Mouse (Mus musculus): Measurements from ENCODE around the gene Gm11077. TPM values are rescaled to one million over a fixed set of nuclear protein-coding genes. Genes with fewer than 3 reads are reported as not detected.

Gm11077 gene
- total RNA-seq (2021), result not detected
- long read RNA-seq, experiment 1, result 0 reads
- long read RNA-seq, experiment 2, result 0 reads

GRCm38 (mm10) chr6:140729272-140729671 lies at the start of gene Gm11077:
Gene Gm11077 (plus strand): TSS chr6:140729284.
- no peak for DNase-seq (ENCODE audit: low spot score in 2 of 2)

- DNase-seq (ENCODE audit: low spot score in 2 of 2), result no peak
Observed at GRCm38 (mm10) chr6:140680713-140681112, 48.4 kb upstream of the Gm11077 start.

DNA sequence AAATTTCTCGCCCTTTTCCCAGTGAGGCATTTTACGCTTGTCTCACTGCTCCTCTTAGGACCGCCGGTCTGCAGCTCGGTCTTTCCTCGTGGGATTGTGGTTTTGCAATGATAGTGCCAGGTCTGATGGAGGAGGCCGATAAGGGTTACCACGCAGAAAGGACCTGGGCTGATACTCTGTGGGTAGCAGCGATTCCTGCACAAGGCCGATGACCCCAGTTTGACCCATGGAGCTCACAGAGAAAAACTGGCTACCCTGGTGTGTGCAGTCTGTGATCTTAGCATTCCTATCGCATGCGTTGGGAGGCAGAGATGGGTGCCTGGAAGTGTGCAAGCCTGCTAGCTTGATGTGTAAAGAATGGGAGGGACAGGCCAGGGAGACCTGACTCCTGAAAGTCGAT lies 46.3 kb upstream of the Gm11077 start:
- no peak for DNase-seq (ENCODE audit: low spot score in 2 of 2)

- no peak for DNase-seq (ENCODE audit: low spot score in 2 of 2)
Observed at GRCm38 (mm10) chr6:140684403-140684802, 44.7 kb upstream of the Gm11077 start.

GRCm38 (mm10) chr6:140689617-140690404 lies 39.3 kb upstream of the Gm11077 start:
- no peak for DNase-seq (ENCODE audit: low spot score in 2 of 2)

- DNase-seq (ENCODE audit: low spot score in 2 of 2), result no peak
Observed at GRCm38 (mm10) chr6:140692160-140692559, 36.9 kb upstream of the Gm11077 start.

DNA sequence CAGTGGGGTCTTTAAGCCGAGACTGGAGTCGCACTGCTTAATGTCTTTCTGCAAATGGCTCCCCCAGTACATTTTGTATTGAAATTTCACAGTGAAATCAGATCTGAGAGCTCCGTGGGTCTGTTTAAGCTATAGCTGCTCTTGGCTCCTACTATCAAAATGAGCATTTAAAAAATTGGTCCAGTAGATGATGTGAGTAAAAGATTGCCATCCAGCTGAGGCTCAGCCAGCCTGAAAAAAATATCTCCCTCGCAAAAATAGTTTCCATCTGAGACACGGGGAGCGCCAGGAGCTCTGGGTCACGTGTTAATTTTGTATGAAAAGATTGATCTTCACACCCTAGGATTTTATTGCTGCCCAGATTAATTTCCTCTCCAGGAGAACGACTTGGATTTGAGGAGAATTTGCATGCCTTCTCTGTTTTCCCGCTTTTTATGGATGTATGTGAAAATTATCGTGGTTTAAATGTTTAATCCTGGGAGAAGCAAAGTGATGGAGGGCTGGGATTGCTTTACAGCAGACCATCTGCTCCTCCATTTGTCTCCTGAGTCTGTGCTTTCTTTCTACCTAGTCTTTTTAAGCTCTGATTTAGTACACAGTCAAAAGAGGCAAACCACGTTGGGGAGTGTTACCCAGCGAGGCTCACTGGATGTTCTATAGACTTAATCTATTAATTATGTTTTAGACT lies 32.7 kb upstream of the Gm11077 start:
- peak in 1 of 2 experiments; percentile 49 for DNase-seq (ENCODE audit: low spot score in 2 of 2)

DNA sequence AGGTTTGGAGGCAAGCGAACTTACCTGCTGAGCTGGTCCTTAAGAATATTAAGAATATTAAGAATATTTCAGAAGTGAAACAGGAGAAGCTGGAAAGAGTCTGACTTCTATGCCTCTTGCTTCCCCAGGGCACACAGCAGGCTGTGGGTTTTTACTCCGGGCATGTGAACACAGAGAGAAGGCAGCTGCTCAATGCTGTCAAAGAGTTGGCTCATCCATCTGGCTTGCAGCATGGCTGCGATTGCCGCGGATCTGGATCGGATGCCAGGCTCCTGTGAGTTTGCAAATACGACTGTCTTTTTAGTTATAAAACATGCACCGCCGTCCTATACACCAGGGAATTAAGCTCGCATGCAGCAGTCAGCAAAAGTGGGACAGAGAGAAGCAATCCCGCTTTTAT lies 31.1 kb upstream of the Gm11077 start:
- DNase-seq (ENCODE audit: low spot score in 2 of 2), result peak; percentile 73 to 90

GRCm38 (mm10) chr6:140698596-140698995 lies 30.5 kb upstream of the Gm11077 start:
- no peak for DNase-seq (ENCODE audit: low spot score in 2 of 2)

GRCm38 (mm10) chr6:140701259-140701658 lies 27.8 kb upstream of the Gm11077 start:
- no peak for DNase-seq (ENCODE audit: low spot score in 2 of 2)

DNA sequence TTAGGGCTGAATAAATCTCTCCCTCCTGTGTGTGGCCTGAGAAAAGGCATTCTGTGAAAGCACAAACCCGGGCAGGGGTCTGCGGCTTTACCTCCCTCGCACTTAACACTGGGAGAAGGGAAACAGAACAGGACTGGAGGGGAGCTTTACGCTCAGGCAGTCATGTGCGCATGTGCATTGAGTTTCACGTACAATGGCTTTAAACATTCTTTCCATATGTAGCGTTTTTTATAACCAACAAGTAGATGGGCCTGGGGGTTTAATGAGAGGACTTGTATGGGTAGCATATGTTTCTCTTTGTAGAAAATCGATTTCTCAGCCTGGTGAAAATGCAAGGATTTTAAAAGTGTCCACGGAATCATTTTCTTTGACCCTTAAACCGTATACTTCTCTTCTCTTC lies 24.0 kb upstream of the Gm11077 start:
- no peak for DNase-seq (ENCODE audit: low spot score in 2 of 2)

- DNase-seq (ENCODE audit: low spot score in 2 of 2), result no peak
Observed at GRCm38 (mm10) chr6:140706056-140706455, 23.0 kb upstream of the Gm11077 start.

- no peak for DNase-seq (ENCODE audit: low spot score in 2 of 2)
Observed at GRCm38 (mm10) chr6:140708059-140708458, 21.0 kb upstream of the Gm11077 start.

- no peak for DNase-seq (ENCODE audit: low spot score in 2 of 2)
Observed at GRCm38 (mm10) chr6:140709415-140710107, 19.5 kb upstream of the Gm11077 start.

GRCm38 (mm10) chr6:140712754-140713153 lies 16.3 kb upstream of the Gm11077 start:
- DNase-seq (ENCODE audit: low spot score in 2 of 2), result peak; percentile 68 to 82

- DNase-seq (ENCODE audit: low spot score in 2 of 2), result peak; percentile 77 to 88
Observed at GRCm38 (mm10) chr6:140714905-140715365, 14.1 kb upstream of the Gm11077 start.

DNA sequence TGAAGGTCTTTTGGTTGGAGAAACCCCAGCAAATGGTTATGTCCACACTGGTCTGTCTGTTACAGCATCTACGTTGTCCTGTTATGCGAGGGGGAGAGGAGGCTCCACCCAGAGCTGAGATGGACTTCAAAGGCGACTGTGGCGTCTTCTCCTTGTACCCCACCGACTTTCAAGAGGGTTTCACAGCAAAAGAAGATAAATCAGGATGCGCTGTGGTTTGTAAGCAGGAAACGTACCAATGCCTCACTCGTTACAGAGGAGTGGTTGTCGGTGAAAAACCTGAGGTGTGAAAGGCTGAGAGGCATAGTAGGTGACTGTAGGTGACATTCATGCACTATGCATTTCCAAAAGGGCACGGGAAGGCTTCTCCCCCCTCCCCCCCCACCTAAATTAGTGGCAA lies 7.0 kb upstream of the Gm11077 start:
- DNase-seq (ENCODE audit: low spot score in 2 of 2), result no peak

DNA sequence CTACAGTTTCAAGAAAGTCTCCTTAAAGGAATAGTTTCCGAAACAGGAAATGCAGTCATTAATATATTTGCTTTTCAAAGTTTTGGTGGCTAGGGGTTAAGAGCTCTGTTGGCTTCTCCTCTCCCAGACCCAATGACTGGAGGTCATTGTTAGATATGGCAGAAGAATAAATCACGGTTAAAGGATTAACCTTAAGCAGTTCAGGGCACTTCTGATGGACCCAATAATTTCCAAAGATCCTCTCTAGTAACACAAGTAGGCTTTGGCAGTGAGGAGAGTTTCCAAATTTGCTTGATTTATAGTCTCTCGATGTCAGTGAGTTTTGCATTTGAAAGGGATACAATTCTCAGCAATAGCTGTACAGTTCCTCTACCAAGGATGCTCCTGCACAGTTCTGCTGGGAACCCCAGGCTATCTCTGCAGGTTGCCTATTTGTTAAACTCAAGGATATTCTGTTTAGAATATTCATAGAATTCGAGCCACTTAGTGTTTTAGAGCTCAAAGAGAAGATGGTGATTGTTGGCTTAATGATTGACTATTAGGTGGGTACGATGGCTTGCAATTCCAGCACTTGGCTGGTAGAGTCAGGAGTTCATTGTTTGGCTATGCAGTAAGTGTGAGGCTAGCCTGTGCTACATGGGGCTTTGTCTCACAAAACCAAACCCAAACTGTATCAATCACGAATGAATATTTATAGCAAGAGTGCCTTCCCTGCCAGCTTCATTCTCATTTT lies 1.8 kb downstream of the Gm11077 start:
- DNase-seq (ENCODE audit: low spot score in 2 of 2), result no peak

DNA sequence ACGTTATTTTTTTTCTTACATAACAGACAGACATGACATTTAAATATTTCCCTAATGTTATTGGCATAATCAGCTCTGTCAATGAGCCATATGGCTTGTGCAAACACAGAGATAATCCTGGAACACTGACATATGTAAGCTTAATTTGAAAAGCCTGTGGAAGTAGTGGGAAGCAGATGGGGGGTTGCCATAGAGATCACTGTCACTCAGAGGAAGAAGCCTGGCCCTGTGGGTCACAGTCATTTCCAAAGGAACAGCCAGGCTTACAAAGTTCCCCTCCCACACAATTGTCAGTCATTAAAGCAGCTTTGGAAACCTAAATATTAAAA lies 2.3 kb downstream of the Gm11077 start:
- DNase-seq (ENCODE audit: low spot score in 2 of 2), result peak; percentile 43 to 93

DNA sequence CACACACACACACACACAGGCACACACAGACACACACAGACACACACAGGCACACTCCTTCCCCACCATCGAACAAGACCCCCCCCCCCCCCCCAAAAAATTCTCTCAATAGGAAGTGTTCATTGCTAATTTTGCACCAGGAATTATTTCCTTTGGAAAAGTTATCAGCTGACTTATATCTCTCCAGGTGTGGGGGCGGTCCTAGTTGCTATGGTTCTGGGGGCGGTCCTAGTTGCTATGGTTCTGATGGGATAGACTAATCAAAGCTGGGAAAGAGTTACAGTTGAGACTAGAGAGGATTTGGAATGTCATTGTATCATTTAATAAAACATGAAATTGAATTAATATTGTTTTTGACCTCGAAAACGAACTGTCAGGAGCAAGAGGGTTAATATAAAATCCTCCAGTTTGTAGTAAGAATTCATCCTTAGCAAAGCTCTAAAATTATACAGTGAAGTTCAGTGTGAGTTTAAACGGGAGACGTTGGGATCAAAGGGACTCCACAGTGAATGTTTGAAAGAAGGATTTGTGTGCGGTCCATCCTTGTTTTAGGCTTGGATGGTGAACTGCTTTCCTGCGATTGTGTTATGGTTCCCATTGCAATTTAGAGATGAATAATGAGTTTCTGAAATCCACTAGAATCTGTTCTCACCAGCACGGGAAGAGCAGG lies 4.0 kb downstream of the Gm11077 start:
- peak in 1 of 2 experiments; percentile 54 for DNase-seq (ENCODE audit: low spot score in 2 of 2)

GRCm38 (mm10) chr6:140733641-140733986 lies 4.5 kb downstream of the Gm11077 start:
- no peak for DNase-seq (ENCODE audit: low spot score in 2 of 2)

Data from layer of hippocampus, postnatal 14 days (tissue).